Mouse (Mus musculus) forebrain, embryonic 16.5 days (tissue): Measurements from ENCODE around the gene Zfyve9. TPM values are rescaled to one million over a fixed set of nuclear protein-coding genes. Genes with fewer than 3 reads are reported as not detected.

Source experiments
- ATAC-seq: fragments of 200-750 bp; cut with Nextera tagmentation; 2 replicates; pipeline ENCODE4 v1.8.0; 2017; ENCODE audit warnings: mild to moderate bottlenecking, moderate library complexity
- H3K27ac ChIP-seq: fragments of 300-500 bp; sonication (generic); 2 replicates; pipeline ENCODE4 v1.5.1; 2014; ENCODE audit warnings: low read length, control low read depth
- H3K27me3 ChIP-seq: fragments of 300-500 bp; sonication (generic); replicated peaks from 2 replicates; pipeline ENCODE4 v1.6.1; 2014; ENCODE audit warnings: low read length; ENCODE audit not compliant: control insufficient read depth, insufficient read depth
- H3K36me3 ChIP-seq: fragments of 300-500 bp; sonication (generic); 2 replicates; pipeline ENCODE4 v1.6.1; 2014; ENCODE audit not compliant: control insufficient read depth, insufficient read depth
- H3K4me1 ChIP-seq: fragments of 300-500 bp; sonication (generic); replicated peaks from 2 replicates; pipeline ENCODE4 v1.6.1; 2014; ENCODE audit warnings: low read length; ENCODE audit not compliant: control insufficient read depth, insufficient read depth
- H3K4me2 ChIP-seq: fragments of 300-500 bp; sonication (generic); 2 replicates; pipeline ENCODE4 v1.6.1; 2014; ENCODE audit warnings: mild to moderate bottlenecking, low read length, control low read depth
- H3K4me3 ChIP-seq: fragments of 300-500 bp; sonication (generic); replicated peaks from 2 replicates; pipeline ENCODE4 v1.5.1; 2014; ENCODE audit warnings: mild to moderate bottlenecking, low read length, control low read depth
- H3K9ac ChIP-seq: fragments of 300-500 bp; sonication (generic); replicated peaks from 2 replicates; pipeline ENCODE4 v1.6.1; 2014; ENCODE audit warnings: low read depth, low read length, control low read depth
- H3K9me3 ChIP-seq: fragments of 300-500 bp; sonication (generic); 2 replicates; pipeline ENCODE4 v1.6.1; 2016; ENCODE audit warnings: low read length; ENCODE audit not compliant: control insufficient read depth
- WGBS: fragments of 180-500 bp; shearing (Covaris S2); extraction: QIAGEN DNeasy Blood & Tissue Kit; methylation state at CpG from one replicate; pipeline ENCODE4 v1.1.7; 2014; 5-methylcytosine and 5-hydroxymethylcytosine counted together
- polyA plus RNA-seq: library from polyadenylated mRNA; unstranded; fragments of >200 nt; fragmentation: Nextera tagmentation; extraction: Ambion mirVana; gene quantifications from 2 replicates; pipeline ENCODE4 v1.2.1, GENCODE M21; 2015

The Zfyve9 gene
- polyA plus RNA-seq, 1 experiment from 2014 or later, result 6.6 TPM

- no peak overlapping the region for H3K4me2 ChIP-seq
- no peak for ATAC-seq
- H3K36me3 ChIP-seq, result peaks cover 34% of the 10 kb centered on the region
- H3K9ac ChIP-seq, result no peak overlapping the region
- H3K4me1 ChIP-seq, result no peaks in the 10 kb centered on the region
- H3K4me3 ChIP-seq, result no peak overlapping the region
- H3K27me3 ChIP-seq, result no peaks in the 10 kb centered on the region
- WGBS, result 95% methylated on average over 9 of the region's 9 CpGs
- no peak overlapping the region for H3K27ac ChIP-seq
- H3K9me3 ChIP-seq, result no peaks in the 10 kb centered on the region
Observed at GRCm38 (mm10) chr4:108630096-108630495, 150.5 kb downstream of the Zfyve9 start.

GRCm38 (mm10) chr4:108629363-108629880, 151.2 kb downstream of the Zfyve9 start:
- ATAC-seq, result no peak
- no peak overlapping the region for H3K27ac ChIP-seq
- H3K9me3 ChIP-seq, result no peaks in the 10 kb centered on the region
- no peak overlapping the region for H3K9ac ChIP-seq
- no peak overlapping the region for H3K4me3 ChIP-seq
- H3K36me3 ChIP-seq, result peaks cover 37% of the 10 kb centered on the region
- H3K4me1 ChIP-seq, result no peaks in the 10 kb centered on the region
- no peak overlapping the region for H3K4me2 ChIP-seq
- WGBS, result 89% methylated on average over 7 of the region's 7 CpGs
- no peaks in the 10 kb centered on the region for H3K27me3 ChIP-seq

- H3K36me3 ChIP-seq, result peaks cover 29% of the 10 kb centered on the region
- H3K27ac ChIP-seq, result no peak overlapping the region
- no peak overlapping the region for H3K4me2 ChIP-seq
- H3K27me3 ChIP-seq, result no peaks in the 10 kb centered on the region
- WGBS, result 86% methylated on average over 5 of the region's 5 CpGs
- H3K4me3 ChIP-seq, result no peak overlapping the region
- H3K9me3 ChIP-seq, result no peaks in the 10 kb centered on the region
- no peaks in the 10 kb centered on the region for H3K4me1 ChIP-seq
- ATAC-seq, result no peak
- H3K9ac ChIP-seq, result no peak overlapping the region
Observed at GRCm38 (mm10) chr4:108627066-108627465, 153.5 kb downstream of the Zfyve9 start.

- H3K4me2 ChIP-seq, result no peak overlapping the region
Observed at GRCm38 (mm10) chr4:108621504-108621903, 159.1 kb downstream of the Zfyve9 start.

GRCm38 (mm10) chr4:108620536-108620935, 160.1 kb downstream of the Zfyve9 start:
- WGBS, result 12% methylated on average over 8 of the region's 8 CpGs
- Histone ChIP-seq H3K27me3 (no peaks in the 10 kb centered on the region), H3K4me3 (peak overlapping the region; percentile 87), H3K4me1 (peaks cover 16% of the 10 kb centered on the region), H3K27ac (peak overlapping the region; percentile 94), H3K36me3 (0 out of 2 replicates have a peak, but pooled peaks cover 3% of the 10 kb centered on the region), H3K9me3 (no peaks in the 10 kb centered on the region), H3K9ac (peak overlapping the region; percentile 94), H3K4me2 (peak overlapping the region; percentile 79)
- 0 out of 2 replicates have a peak, but pooled peaks have one; percentile 0 for ATAC-seq

More at GRCm38 (mm10) chr4:108621504-108621903, 159.1 kb downstream of the Zfyve9 start:
- Histone ChIP-seq H3K4me3 (no peak overlapping the region), H3K27me3 (no peaks in the 10 kb centered on the region), H3K27ac (no peak overlapping the region), H3K36me3 (0 out of 2 replicates have a peak, but pooled peaks cover 3% of the 10 kb centered on the region), H3K4me1 (peaks cover 16% of the 10 kb centered on the region), H3K9ac (no peak overlapping the region), H3K9me3 (no peaks in the 10 kb centered on the region)
- ATAC-seq, result no peak
- 96% methylated on average over 6 of the region's 6 CpGs for WGBS

- Histone ChIP-seq H3K4me1 (peaks cover 16% of the 10 kb centered on the region), H3K9me3 (no peaks in the 10 kb centered on the region), H3K9ac (peak within 1 kb of the TSS; percentile 94), H3K4me2 (peak within 1 kb of the TSS; percentile 79), H3K4me3 (peak within 1 kb of the TSS; percentile 87), H3K36me3 (0 out of 2 replicates have a peak, but pooled peaks cover under 1% of the 10 kb centered on the region), H3K27me3 (no peaks in the 10 kb centered on the region), H3K27ac (peak within 1 kb of the TSS; percentile 94)
- ATAC-seq, result peak; percentile 96
- WGBS, result under 1% methylated on average over 83 of the region's 86 CpGs
Observed at GRCm38 (mm10) chr4:108619587-108620341, 160.8 kb downstream of the Zfyve9 start, which contains the start of gene Cc2d1b. Gene Cc2d1b, plus strand, starts transcription at chr4:108619940.

GRCm38 (mm10) chr4:108619165-108619564, 161.4 kb downstream of the Zfyve9 start:
- 1% methylated on average over 10 of the region's 10 CpGs for WGBS
- ATAC-seq, result peak; percentile 47

GRCm38 (mm10) chr4:108618586-108618985, 162.0 kb downstream of the Zfyve9 start:
- Histone ChIP-seq H3K9me3 (no peaks in the 10 kb centered on the region), H3K4me3 (no peak overlapping the region), H3K9ac (no peak overlapping the region), H3K4me1 (peaks cover 16% of the 10 kb centered on the region), H3K27me3 (no peaks in the 10 kb centered on the region), H3K4me2 (peak overlapping the region; percentile 79), H3K27ac (no peak overlapping the region), H3K36me3 (no peaks in the 10 kb centered on the region)
- ATAC-seq, result no peak
- WGBS, result 64% methylated on average over 4 of the region's 4 CpGs

More at GRCm38 (mm10) chr4:108619165-108619564, 161.4 kb downstream of the Zfyve9 start:
- Histone ChIP-seq H3K9ac (peak overlapping the region; percentile 94), H3K36me3 (no peaks in the 10 kb centered on the region), H3K9me3 (no peaks in the 10 kb centered on the region), H3K4me3 (peak overlapping the region; percentile 87), H3K4me2 (peak overlapping the region; percentile 79), H3K4me1 (peaks cover 16% of the 10 kb centered on the region), H3K27me3 (no peaks in the 10 kb centered on the region), H3K27ac (peak overlapping the region; percentile 88)

GRCm38 (mm10) chr4:108610935-108611334, 169.7 kb downstream of the Zfyve9 start:
- H3K27ac ChIP-seq, result no peak overlapping the region
- no peak overlapping the region for H3K9ac ChIP-seq
- ATAC-seq, result no peak
- no peaks in the 10 kb centered on the region for H3K36me3 ChIP-seq
- H3K4me3 ChIP-seq, result no peak overlapping the region
- WGBS, result 91% methylated on average over 5 of the region's 5 CpGs
- H3K4me1 ChIP-seq, result no peaks in the 10 kb centered on the region
- H3K9me3 ChIP-seq, result no peaks in the 10 kb centered on the region
- H3K27me3 ChIP-seq, result no peaks in the 10 kb centered on the region
- H3K4me2 ChIP-seq, result no peak overlapping the region
